Mouse (Mus musculus) stomach, postnatal 0 days (tissue): ENCODE results near the gene Hist1h3a. TPM values are rescaled to one million over a fixed set of nuclear protein-coding genes. Genes with fewer than 3 reads are reported as not detected.

Source experiments
- ATAC-seq: fragments of 200-750 bp; cut with Nextera tagmentation; 2 replicates; pipeline ENCODE4 v1.8.0; 2017; ENCODE audit not compliant: low FRiP score, low TSS enrichment
- DNase-seq: peaks from one replicate; pipeline ENCODE4 v3.0.0-alpha.2; 2016; ENCODE audit warnings: low spot score
- H3K27ac ChIP-seq: fragments of 300-500 bp; sonication (generic); replicated peaks from 2 replicates; pipeline ENCODE4 v1.5.1; 2014; ENCODE audit warnings: mild to moderate bottlenecking, control low read depth
- H3K27me3 ChIP-seq: fragments of 300-500 bp; sonication (generic); 2 replicates; pipeline ENCODE4 v1.6.1; 2014; ENCODE audit warnings: low read length; ENCODE audit not compliant: control insufficient read depth, insufficient read depth
- H3K36me3 ChIP-seq: fragments of 300-500 bp; sonication (generic); 2 replicates; pipeline ENCODE4 v1.6.1; 2014; ENCODE audit warnings: low read length, mixed read lengths; ENCODE audit not compliant: control insufficient read depth, insufficient read depth
- H3K4me1 ChIP-seq: fragments of 300-500 bp; sonication (generic); replicated peaks from 2 replicates; pipeline ENCODE4 v1.6.1; 2014; ENCODE audit warnings: antibody characterized with exemption; ENCODE audit not compliant: control insufficient read depth, insufficient read depth
- H3K4me2 ChIP-seq: fragments of 300-500 bp; sonication (generic); replicated peaks from 2 replicates; pipeline ENCODE4 v1.6.1; 2014; ENCODE audit warnings: low read depth, mild to moderate bottlenecking, control low read depth, moderate library complexity
- H3K4me3 ChIP-seq: fragments of 300-500 bp; sonication (generic); 2 replicates; pipeline ENCODE4 v1.5.1; 2014; ENCODE audit warnings: low read depth, low read length, control low read depth
- H3K9ac ChIP-seq: fragments of 300-500 bp; sonication (generic); 2 replicates; pipeline ENCODE4 v1.6.1; 2014; ENCODE audit warnings: mild to moderate bottlenecking, low read length, control low read depth, mixed read lengths
- H3K9me3 ChIP-seq: fragments of 300-500 bp; sonication (generic); 2 replicates; pipeline ENCODE4 v1.6.1; 2016; ENCODE audit warnings: low read length; ENCODE audit not compliant: control insufficient read depth
- CTCF ChIP-seq: IDR thresholded peaks from 2 replicates; pipeline ENCODE4 v1.5.1; 2016; ENCODE audit warnings: antibody characterized with exemption, low read depth, mild to moderate bottlenecking, moderate library complexity
- EP300 ChIP-seq: optimal IDR thresholded peaks from 2 replicates; pipeline ENCODE3; 2016; ENCODE audit warnings: antibody characterized with exemption
- WGBS: fragments of 180-500 bp; shearing (Covaris S2); extraction: QIAGEN DNeasy Blood & Tissue Kit; methylation state at CpG from one replicate; pipeline ENCODE4 v1.1.7; 2014; 5-methylcytosine and 5-hydroxymethylcytosine counted together
- polyA plus RNA-seq: library from polyadenylated mRNA; unstranded; fragments of >200 nt; fragmentation: Nextera tagmentation; extraction: Ambion mirVana; gene quantifications from 2 replicates; pipeline ENCODE4 v1.2.1, GENCODE M21; 2015

The Hist1h3a gene
- polyA plus RNA-seq, 1 experiment from 2014 or later = 3.7 TPM

GRCm38 (mm10) chr13:23739922-23740252 is 22.3 kb downstream of the Hist1h3a start:
- ATAC-seq (no peak), DNase-seq (no peak)
- H3K4me3 ChIP-seq = peak overlapping the region; percentile 55
- H3K36me3 ChIP-seq = no peaks in the 10 kb centered on the region
- H3K9ac ChIP-seq = peak overlapping the region; percentile 88
- H3K9me3 ChIP-seq = no peaks in the 10 kb centered on the region
- TF ChIP-seq EP300 (no peak), CTCF (no peak)
- peak overlapping the region; percentile 84 for H3K4me2 ChIP-seq
- H3K27ac ChIP-seq = peak overlapping the region; percentile 96
- WGBS = under 1% methylated on average over 14 of the region's 14 CpGs
- H3K4me1 ChIP-seq = no peaks in the 10 kb centered on the region
- no peaks in the 10 kb centered on the region for H3K27me3 ChIP-seq

GRCm38 (mm10) chr13:23739069-23739921 is 22.9 kb downstream of the Hist1h3a start:
- H3K4me2 ChIP-seq = peak overlapping the region; percentile 84
- no peaks in the 10 kb centered on the region for H3K4me1 ChIP-seq
- H3K9ac ChIP-seq = peak overlapping the region; percentile 88
- no peaks in the 10 kb centered on the region for H3K36me3 ChIP-seq
- TF ChIP-seq EP300 = peak; percentile 42
- no peak for TF ChIP-seq CTCF
- H3K27me3 ChIP-seq = no peaks in the 10 kb centered on the region
- peak; percentile 93 for DNase-seq
- peak; percentile 85 for ATAC-seq
- H3K9me3 ChIP-seq = no peaks in the 10 kb centered on the region
- 0% methylated on average over 38 of the region's 39 CpGs for WGBS
- peak overlapping the region; percentile 96 for H3K27ac ChIP-seq
- peak overlapping the region; percentile 55 for H3K4me3 ChIP-seq

GRCm38 (mm10) chr13:23738677-23739068 is 23.5 kb downstream of the Hist1h3a start, which contains the start of gene Hist1h1c:
Gene Hist1h1c, plus strand, starts transcription at chr13:23738808.
- Histone ChIP-seq H3K27ac (peak within 1 kb of the TSS; percentile 96), H3K4me1 (no peaks in the 10 kb centered on the region), H3K9me3 (no peaks in the 10 kb centered on the region), H3K4me3 (peak within 1 kb of the TSS; percentile 55), H3K27me3 (no peaks in the 10 kb centered on the region), H3K36me3 (no peaks in the 10 kb centered on the region), H3K9ac (peak within 1 kb of the TSS; percentile 88), H3K4me2 (peak within 1 kb of the TSS; percentile 84)
- ATAC-seq (peak; percentile 93), DNase-seq (peak; percentile 94)
- under 1% methylated on average over 29 of the region's 38 CpGs for WGBS
- TF ChIP-seq CTCF = peak; percentile 47
- TF ChIP-seq EP300 = no peak

GRCm38 (mm10) chr13:23738041-23738440 is 24.1 kb downstream of the Hist1h3a start:
- no peak for DNase-seq
- ATAC-seq = no peak
- Histone ChIP-seq H3K36me3 (no peaks in the 10 kb centered on the region), H3K27ac (peak overlapping the region; percentile 96), H3K4me3 (peak overlapping the region; percentile 55), H3K9ac (peak overlapping the region; percentile 59), H3K9me3 (no peaks in the 10 kb centered on the region), H3K27me3 (no peaks in the 10 kb centered on the region), H3K4me2 (peak overlapping the region; percentile 84), H3K4me1 (no peaks in the 10 kb centered on the region)
- WGBS = 25% methylated on average over 4 of the region's 4 CpGs
- TF ChIP-seq CTCF (no peak), EP300 (no peak)

GRCm38 (mm10) chr13:23737091-23737490 is 25.1 kb downstream of the Hist1h3a start:
- Histone ChIP-seq H3K9ac (no peak overlapping the region), H3K4me3 (no peak overlapping the region), H3K27ac (no peak overlapping the region), H3K9me3 (no peaks in the 10 kb centered on the region), H3K27me3 (no peaks in the 10 kb centered on the region), H3K36me3 (no peaks in the 10 kb centered on the region), H3K4me1 (no peaks in the 10 kb centered on the region), H3K4me2 (no peak overlapping the region)
- no peak for ATAC-seq
- TF ChIP-seq CTCF (no peak), EP300 (no peak)
- no peak for DNase-seq
- WGBS = 91% methylated on average over 5 of the region's 5 CpGs

GRCm38 (mm10) chr13:23732156-23732804 is 29.9 kb downstream of the Hist1h3a start:
- no peak overlapping the region for H3K4me2 ChIP-seq
- no peak overlapping the region for H3K27ac ChIP-seq
- no peak overlapping the region for H3K9ac ChIP-seq
- ATAC-seq (no peak), DNase-seq (no peak)
- 23% methylated on average over 8 of the region's 8 CpGs for WGBS
- H3K36me3 ChIP-seq = no peaks in the 10 kb centered on the region
- no peaks in the 10 kb centered on the region for H3K4me1 ChIP-seq
- H3K9me3 ChIP-seq = no peaks in the 10 kb centered on the region
- TF ChIP-seq EP300 = no peak
- peak; percentile 94 for TF ChIP-seq CTCF
- H3K27me3 ChIP-seq = no peaks in the 10 kb centered on the region
- no peak overlapping the region for H3K4me3 ChIP-seq
